Mouse (Mus musculus) heart, postnatal 25 days (tissue): Measurements from ENCODE around the gene Olfr1356. TPM values are rescaled to one million over a fixed set of nuclear protein-coding genes. Genes with fewer than 3 reads are reported as not detected.
"Not testable (repeated sequence)": the region's sequence is repeated elsewhere in the genome, so short reads cannot be mapped to it uniquely, and the experiment has no call there.

Experiments
- DNase-seq: peaks from one replicate; pipeline ENCODE4 v3.0.0; 2022; ENCODE audit warnings: low spot score
- intact Hi-C: fragments of 180-260 bp; cut with DNase I; formaldehyde crosslinking; loops from one replicate; pipeline ENCODE4 v1.15.1; 2025
- total RNA-seq, 2 experiments: library from RNA; stranded (reverse); gene quantifications; 2 replicates each; pipeline ENCODE4 v1.2.3; 2021

Gene Olfr1356
- not detected for total RNA-seq

GRCm38 (mm10) chr10:78852066-78852465 is at the start of gene Olfr1356:
Olfr1356 (minus strand) TSS chr10:78852166.
- no peak for DNase-seq
- intact Hi-C loops, result no loop called here

- DNase-seq, result no peak
- intact Hi-C loops, result no loop called here
Observed at GRCm38 (mm10) chr10:78875240-78875639, 23.3 kb upstream of the Olfr1356 start, which contains the start of gene Olfr1355. Olfr1355 (plus strand) TSS chr10:78875540.

GRCm38 (mm10) chr10:78840456-78840855 is 11.5 kb downstream of the Olfr1356 start:
- DNase-seq, intact Hi-C loops: not testable (repeated sequence)

- intact Hi-C loops, result no loop called here
- DNase-seq, result no peak
Observed at GRCm38 (mm10) chr10:78812358-78813060, 39.5 kb downstream of the Olfr1356 start.

GRCm38 (mm10) chr10:78801449-78801848 is 50.5 kb downstream of the Olfr1356 start:
- no peak for DNase-seq
- intact Hi-C loops, result no loop called here

Other genes starting within 250 kb of the Olfr1356 start
- not detected for gene Olfr1357, start 234.1 kb downstream of the Olfr1356 start, total RNA-seq
- not detected for gene Casp14, start 133.9 kb downstream of the Olfr1356 start, total RNA-seq
- gene Ccdc105, start 99.1 kb downstream of the Olfr1356 start, total RNA-seq, result not detected
- gene Slc1a6, start 71.7 kb downstream of the Olfr1356 start, total RNA-seq, result not detected
- gene Olfr1355, start 23.4 kb upstream of the Olfr1356 start, total RNA-seq, result not detected
- gene Olfr1354, start 61.0 kb upstream of the Olfr1356 start, total RNA-seq, result not detected
- gene Olfr8, start 98.5 kb upstream of the Olfr1356 start, total RNA-seq, result not detected
- not detected for gene Olfr1353, start 111.1 kb upstream of the Olfr1356 start, total RNA-seq
- not detected for gene Olfr1352, start 128.9 kb upstream of the Olfr1356 start, total RNA-seq
- not detected for gene Olfr1351, start 160.3 kb upstream of the Olfr1356 start, total RNA-seq
- not detected for gene Olfr57, start 176.6 kb upstream of the Olfr1356 start, total RNA-seq
- 10 to 100 TPM; 12.2 to 15.1 TPM for gene 2610008E11Rik, start 245.4 kb upstream of the Olfr1356 start, total RNA-seq